Mouse (Mus musculus) testis, adult 2 months (tissue): Measurements from ENCODE around the gene Olfr1413.

Experiments used
- CTCF ChIP-seq: fragments of 200-500 bp; IDR thresholded peaks from 2 replicates; pipeline ENCODE4 v1.5.1; 2012; ENCODE audit warnings: low read depth, mild to moderate bottlenecking, inconsistent platforms, low read length, moderate library complexity; ENCODE audit not compliant: control insufficient read depth, insufficient read depth, insufficient replicate concordance
- POLR2A ChIP-seq: fragments of 200-500 bp; IDR thresholded peaks from 2 replicates; pipeline ENCODE4 v1.6.1; 2012; ENCODE audit warnings: low read depth, mild to moderate bottlenecking, inconsistent platforms, low read length, moderate library complexity; ENCODE audit not compliant: control insufficient read depth

DNA sequence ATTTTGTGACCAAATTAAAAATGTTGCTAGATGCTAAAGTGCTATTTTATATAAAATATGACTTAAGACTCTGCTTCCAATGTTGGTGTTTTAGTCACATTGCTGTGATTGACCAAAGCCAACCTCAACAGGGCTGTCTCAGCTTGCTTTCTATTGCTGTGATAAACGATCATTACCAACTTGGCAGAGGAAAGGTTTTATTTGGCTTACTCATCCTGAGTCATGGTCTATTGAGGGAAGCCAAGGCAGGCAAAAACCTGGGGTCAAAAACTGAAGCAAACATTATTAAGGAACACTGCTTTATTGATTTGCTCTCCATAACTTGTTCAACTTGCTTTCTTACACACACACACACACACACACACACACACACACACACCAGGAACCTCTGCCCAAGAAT, 44.9 kb downstream of the Olfr1413 start:
- TF ChIP-seq CTCF (no peak), POLR2A (no peak)
